Mouse (Mus musculus) c-Kit-negative CD71-positive TER-119-positive erythroid progenitor cells, embryonic 14.5 days (primary cell): ENCODE measurements around the gene Apba2.

Source experiments
- DNase-seq: peaks from one replicate; pipeline ENCODE4 v3.0.0-alpha.2; 2013; ENCODE audit warnings: low read depth, low spot score

The Apba2 gene

DNA sequence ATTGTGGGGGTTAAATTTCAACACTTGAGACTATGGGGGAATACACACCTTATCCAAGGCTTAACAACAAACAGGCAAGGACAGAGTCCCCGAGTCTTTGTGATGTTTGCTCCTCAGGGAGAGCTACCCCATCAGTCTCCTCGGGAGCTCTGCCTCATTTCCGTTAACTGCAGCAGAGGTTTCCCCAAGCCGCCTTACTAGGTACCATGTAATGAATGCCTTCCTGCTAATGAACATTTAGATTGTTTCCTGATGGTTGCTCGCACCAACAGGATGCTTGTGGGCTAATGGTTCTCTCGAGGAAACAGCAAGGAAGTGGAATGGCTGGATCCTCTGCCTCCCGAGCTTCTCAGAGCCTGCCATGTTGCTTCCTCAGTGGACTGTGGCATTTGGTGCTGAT is 155.3 kb downstream of the Apba2 start:
- no peak for DNase-seq

DNA sequence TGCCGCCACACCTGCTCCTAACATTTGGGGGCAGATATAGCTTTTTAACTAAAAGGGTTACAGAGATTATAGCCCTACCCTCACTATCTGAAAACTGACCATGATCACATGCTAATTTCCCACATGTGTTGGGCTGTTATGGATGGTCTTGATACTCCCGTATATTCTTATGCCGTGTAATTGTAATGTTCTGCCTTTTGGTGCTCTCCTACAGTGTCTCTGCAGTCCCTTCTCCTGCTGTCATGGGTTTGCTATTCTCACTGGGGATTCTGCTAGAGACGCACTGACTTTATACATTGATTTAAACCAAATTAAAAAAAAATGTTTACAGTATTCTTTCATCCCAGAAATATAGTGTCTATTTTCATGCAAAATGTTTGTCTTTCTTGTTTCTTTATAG is 157.4 kb downstream of the Apba2 start:
- DNase-seq, result no peak

DNA sequence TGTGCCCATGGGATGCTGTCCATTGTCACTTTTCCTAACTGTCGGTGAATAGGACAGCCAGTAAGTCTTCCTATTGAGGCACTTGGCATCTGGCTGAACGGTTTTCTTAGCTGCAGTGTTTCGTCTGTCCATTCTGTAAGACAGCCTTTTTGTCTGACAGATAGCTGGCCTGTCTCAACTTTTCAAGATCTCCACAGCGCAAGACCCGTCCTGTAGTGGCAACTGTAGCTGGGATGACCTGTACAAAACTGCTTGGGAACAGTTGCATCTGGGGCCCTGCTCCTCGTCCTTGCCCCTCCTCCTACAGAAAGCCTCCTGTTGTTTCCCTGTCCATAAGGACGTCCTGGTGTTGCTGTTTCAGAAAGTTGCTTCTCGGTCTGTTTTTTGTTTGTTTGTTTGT is 157.8 kb downstream of the Apba2 start:
- no peak for DNase-seq

GRCm38 (mm10) chr7:64662506-64662905 is 161.0 kb downstream of the Apba2 start:
- no peak for DNase-seq

- DNase-seq, result no peak
These were observed 162.1 kb downstream of the Apba2 start for GRCm38 (mm10) chr7:64663600-64663999.

GRCm38 (mm10) chr7:64665120-64665519 is 163.6 kb downstream of the Apba2 start:
- DNase-seq, result no peak

DNA sequence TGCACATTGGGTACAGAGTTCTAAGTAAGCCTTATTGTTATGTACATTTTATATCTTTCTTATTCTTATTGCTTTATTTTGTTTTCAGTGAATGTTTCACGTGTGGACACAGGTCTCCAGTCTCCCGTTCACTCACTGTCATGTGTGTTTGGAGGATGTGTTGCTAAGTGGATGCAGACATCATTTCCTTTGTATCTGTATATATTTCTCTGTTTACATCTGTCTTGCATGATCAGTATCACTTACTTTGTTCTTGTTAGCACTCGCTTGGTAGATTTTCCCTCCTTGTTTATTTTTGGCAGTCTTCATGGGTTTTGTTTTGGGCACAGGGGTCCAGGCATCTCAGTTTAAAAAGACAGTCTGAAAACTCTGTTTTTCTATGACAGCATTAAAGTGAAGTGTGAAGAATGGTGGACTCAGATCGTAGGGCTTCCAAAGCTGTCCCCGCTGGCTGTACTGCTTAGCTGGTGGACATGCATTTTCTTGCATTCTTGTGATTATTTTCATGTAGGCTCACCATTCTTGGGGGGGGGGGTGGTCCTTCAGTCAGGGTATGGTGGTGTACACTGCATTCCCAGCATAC is 164.3 kb downstream of the Apba2 start:
- DNase-seq, result no peak

- no peak for DNase-seq
These were observed 166.5 kb downstream of the Apba2 start for GRCm38 (mm10) chr7:64667959-64668358.

DNA sequence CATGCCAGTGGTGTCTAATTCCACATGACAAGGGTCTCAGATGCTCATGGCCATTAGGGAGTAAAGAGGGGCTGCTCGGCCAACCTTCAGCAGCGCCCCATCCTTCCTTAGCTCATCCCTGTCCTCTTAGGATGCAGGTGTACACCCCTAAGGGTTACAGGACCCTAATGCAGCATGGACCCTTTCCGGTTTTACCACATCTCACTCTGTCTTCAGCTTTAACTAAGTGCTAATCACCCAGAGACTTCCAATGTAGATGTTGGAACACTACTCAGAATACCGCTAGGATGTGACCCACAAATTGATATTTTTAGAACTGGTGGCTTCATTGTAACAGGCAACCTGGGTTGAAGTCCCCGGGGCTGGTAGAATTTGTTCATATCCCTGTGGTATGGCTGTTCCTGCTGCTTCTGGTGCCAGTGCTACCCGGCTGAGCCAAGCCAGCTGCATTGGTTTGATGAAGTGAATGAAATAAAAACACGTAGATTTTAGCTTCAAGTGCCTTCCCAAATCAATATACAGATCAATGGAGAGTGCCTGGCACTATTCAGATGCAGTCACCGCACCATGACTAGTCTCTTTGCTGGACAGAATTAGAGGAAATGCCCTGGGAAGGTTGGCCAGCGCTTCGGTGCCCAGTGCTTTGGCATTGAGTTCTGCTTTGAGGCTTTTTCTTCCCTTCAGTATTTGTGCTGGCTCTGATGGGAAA is 178.4 kb downstream of the Apba2 start:
- no peak for DNase-seq

GRCm38 (mm10) chr7:64684893-64685292 is 183.4 kb downstream of the Apba2 start:
- DNase-seq, result no peak

- no peak for DNase-seq
These were observed 186.8 kb downstream of the Apba2 start for GRCm38 (mm10) chr7:64688115-64688817.

DNA sequence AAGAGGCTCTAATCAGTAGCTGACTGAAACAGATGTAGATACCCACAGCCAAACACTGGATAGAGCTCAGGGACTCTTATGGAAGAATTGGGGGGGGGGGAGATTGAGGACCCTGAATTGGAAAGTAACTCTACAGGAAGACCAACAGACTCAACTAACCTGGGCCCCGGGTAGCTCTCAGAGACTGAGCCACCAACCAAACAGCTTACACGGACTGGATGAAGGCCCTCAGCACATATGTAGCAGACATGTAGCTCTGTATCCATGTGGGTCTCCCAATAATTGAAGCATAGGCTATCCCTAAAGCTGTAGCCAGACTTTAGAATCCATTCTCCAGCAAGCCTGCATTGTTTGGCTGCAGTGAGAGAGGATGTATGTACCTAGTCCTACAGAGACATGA is 190.3 kb downstream of the Apba2 start:
- DNase-seq, result no peak

DNA sequence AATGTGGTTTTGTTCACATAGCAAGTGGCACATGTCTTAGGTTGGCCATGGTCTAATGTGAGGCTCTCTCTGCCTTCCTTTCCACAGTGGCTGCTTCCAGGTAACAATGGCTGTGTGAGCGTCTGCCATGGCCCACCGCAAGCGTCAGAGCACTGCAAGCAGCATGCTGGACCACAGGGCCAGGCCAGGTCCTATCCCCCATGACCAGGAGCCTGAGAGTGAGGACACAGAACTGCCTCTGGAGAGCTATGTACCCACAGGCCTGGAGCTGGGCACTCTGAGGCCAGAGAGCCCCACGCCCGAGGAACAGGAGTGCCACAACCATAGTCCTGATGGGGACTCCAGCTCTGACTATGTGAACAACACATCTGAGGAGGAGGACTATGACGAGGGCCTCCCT is 193.4 kb downstream of the Apba2 start:
- no peak for DNase-seq

GRCm38 (mm10) chr7:64696521-64697281 is 195.2 kb downstream of the Apba2 start:
- DNase-seq, result no peak

GRCm38 (mm10) chr7:64697791-64698337 is 196.4 kb downstream of the Apba2 start:
- no peak for DNase-seq

DNA sequence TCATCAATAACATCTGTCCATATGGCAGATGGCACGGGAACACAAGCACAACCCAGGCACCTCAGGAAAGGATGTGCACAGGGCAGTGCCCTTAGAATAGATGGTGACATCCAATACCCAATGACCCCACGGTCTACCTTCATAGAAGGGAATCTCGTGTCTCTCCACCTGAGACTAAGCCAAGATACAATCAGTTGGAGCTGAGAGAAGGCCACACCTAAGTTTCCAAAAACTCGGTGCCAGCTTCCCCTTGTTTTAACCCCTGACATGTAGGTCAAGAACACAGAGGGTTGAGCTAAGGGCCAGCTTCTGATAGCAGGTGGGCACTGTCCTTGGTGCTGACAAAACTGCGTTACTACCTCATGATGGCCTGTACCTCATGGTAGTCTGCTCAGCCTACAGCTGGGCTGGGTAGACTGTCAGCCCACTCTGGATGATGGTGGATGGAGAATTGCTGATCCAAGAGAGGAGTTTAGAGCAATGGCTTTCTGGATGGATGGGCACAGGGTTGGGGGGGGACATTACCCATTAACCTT is 202.6 kb downstream of the Apba2 start:
- DNase-seq, result no peak

DNA sequence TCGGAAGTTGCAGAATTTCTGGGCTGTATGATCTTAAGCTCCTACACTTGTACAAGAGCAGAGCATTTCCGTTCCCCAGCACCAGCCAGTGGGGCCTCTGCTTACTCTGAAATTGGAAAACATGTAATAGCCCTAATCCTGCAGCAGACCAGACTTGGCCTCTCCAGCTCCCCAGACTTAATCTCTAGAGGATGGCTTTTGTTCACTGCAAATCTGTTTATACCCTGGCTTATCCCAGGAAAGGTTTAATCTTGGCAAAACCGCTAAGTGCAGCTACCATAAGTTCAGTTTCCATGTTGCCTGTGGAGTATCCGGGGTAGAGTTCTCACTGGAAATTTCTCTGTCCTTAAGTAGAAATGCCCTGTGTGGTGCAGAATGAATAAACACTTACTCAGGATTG is 206.7 kb downstream of the Apba2 start:
- no peak for DNase-seq

DNA sequence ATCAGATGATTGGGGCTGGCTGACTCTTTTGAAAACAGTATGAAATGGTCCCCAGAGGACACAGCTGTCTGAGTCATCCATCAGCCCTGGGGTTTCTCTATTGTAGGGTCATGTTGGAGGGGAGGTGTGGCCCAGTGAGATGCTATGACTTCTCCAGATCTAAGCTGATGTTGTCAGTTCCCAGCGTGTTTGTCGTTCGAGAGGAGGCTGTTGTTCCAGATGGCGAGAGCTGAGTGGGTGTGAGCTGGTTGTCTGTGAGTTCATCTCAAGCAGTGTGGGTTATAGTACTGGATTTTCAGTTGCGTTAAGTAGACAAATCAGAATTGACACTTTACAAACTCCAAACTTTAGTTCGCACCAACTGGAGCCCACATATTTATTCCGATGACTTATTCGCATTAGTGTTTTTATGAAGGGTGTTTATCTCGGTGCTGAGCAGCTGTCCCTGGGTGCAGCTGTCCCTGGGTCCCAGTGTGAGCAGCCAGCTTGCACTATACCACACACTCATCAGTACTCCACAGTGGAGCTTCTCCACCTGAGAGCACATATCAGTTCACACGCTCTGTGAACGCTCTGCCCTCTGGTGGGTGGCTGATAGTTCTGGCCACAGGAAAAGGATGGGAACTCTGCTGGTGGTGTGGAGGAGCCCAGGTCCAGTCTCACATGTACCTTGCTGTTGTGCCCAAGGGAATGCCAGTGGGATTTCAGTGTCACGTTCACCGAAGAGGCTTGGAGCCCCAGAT is 208.2 kb downstream of the Apba2 start:
- no peak for DNase-seq

DNA sequence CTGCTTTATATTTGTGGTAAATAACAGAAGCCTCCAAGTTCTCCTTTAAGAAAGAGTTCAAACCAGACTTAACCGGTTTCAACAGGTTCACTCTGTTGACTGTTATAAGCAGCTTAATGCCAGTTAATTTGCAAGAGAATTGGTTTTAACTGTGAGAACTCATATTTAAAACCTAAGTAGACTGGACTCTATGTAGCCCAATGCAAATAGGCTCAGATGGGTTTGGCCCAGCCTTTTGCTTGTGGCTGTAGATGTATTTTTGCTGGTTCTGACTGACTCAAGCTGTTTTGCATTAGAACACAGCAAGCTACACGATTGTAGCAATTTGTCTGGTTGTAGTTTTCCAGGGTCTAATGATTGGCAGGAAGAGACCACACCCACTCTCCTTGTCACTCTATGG is 214.8 kb downstream of the Apba2 start:
- DNase-seq, result no peak

- no peak for DNase-seq
These were observed 221.8 kb downstream of the Apba2 start for GRCm38 (mm10) chr7:64723313-64723712.

- no peak for DNase-seq
These were observed 222.9 kb downstream of the Apba2 start for GRCm38 (mm10) chr7:64724409-64724808.
